Mouse (Mus musculus) myocyte (in vitro differentiated cells): Measurements from ENCODE around the gene Alk. TPM values are rescaled to one million over a fixed set of nuclear protein-coding genes. Genes with fewer than 3 reads are reported as not detected.

Source experiments
- H3K27me3 ChIP-seq: one replicate; pipeline ENCODE4 v1.6.1; 2011; ENCODE audit not compliant: control insufficient read depth, insufficient read depth, insufficient read length
- H3K36me3 ChIP-seq: one replicate; pipeline ENCODE4 v1.6.1; 2011; ENCODE audit not compliant: control insufficient read depth, insufficient read depth
- H3K4me2 ChIP-seq: one replicate; pipeline ENCODE4 v1.6.1; 2011; ENCODE audit warnings: low read depth, control low read depth
- H3K4me3 ChIP-seq: one replicate; pipeline ENCODE4 v1.5.1; 2011; ENCODE audit warnings: mild to moderate bottlenecking, control low read depth, moderate library complexity
- H3K79me2 ChIP-seq: one replicate; pipeline ENCODE4 v1.6.1; 2011; ENCODE audit not compliant: control insufficient read depth, insufficient read depth
- H3ac ChIP-seq: one replicate; pipeline ENCODE4 v1.6.1; 2011; ENCODE audit not compliant: control insufficient read depth, insufficient read length
- CEBPB ChIP-seq: IDR thresholded peaks from 2 replicates; pipeline ENCODE4 v1.6.1; 2011; ENCODE audit warnings: mild to moderate bottlenecking, moderate library complexity; ENCODE audit not compliant: poor library complexity, insufficient read depth, severe bottlenecking
- E2F4 ChIP-seq: IDR thresholded peaks from one replicate; pipeline ENCODE4 v1.6.1; 2011; ENCODE audit warnings: mild to moderate bottlenecking, control low read depth, moderate library complexity; ENCODE audit not compliant: insufficient read depth
- MAX ChIP-seq: IDR thresholded peaks from one replicate; pipeline ENCODE4 v1.6.1; 2011; ENCODE audit warnings: low read depth, mild to moderate bottlenecking, control low read depth
- MYOD1 ChIP-seq, 3 experiments: IDR thresholded peaks; one replicate each; pipeline ENCODE4 v1.6.1; 2011; ENCODE audit warnings: control low read depth in 2 of 3, low read depth in 2 of 3, mild to moderate bottlenecking in 2 of 3, moderate library complexity in 1 of 3; ENCODE audit not compliant: insufficient read length in 2 of 3, control insufficient read depth in 1 of 3
- MYOG ChIP-seq, 3 experiments: IDR thresholded peaks; one replicate each; pipeline ENCODE4 v1.6.1; 2011; ENCODE audit warnings: control low read depth in 2 of 3, low read depth in 2 of 3, mild to moderate bottlenecking in 2 of 3; ENCODE audit not compliant: insufficient read length in 2 of 3, control insufficient read depth in 1 of 3, insufficient read depth in 1 of 3
- POLR2A ChIP-seq: IDR thresholded peaks from one replicate; pipeline ENCODE4 v1.6.1; 2011; ENCODE audit warnings: low read depth, mild to moderate bottlenecking, control low read depth, moderate library complexity; ENCODE audit not compliant: insufficient read length
- POLR2AphosphoS2 ChIP-seq: IDR thresholded peaks from one replicate; pipeline ENCODE4 v1.6.1; 2011; ENCODE audit warnings: low read depth, control low read depth; ENCODE audit not compliant: insufficient read length
- REST ChIP-seq: IDR thresholded peaks from one replicate; pipeline ENCODE4 v1.6.1; 2011; ENCODE audit warnings: mild to moderate bottlenecking, control low read depth, moderate library complexity; ENCODE audit not compliant: insufficient read depth, insufficient read length
- SRF ChIP-seq: IDR thresholded peaks from one replicate; pipeline ENCODE4 v1.6.1; 2011; ENCODE audit warnings: low read depth; ENCODE audit not compliant: control insufficient read depth, insufficient read length
- TCF12 ChIP-seq: IDR thresholded peaks from one replicate; pipeline ENCODE4 v1.6.1; 2011; ENCODE audit warnings: mild to moderate bottlenecking, control low read depth; ENCODE audit not compliant: poor library complexity, insufficient read depth, severe bottlenecking
- TCF3 ChIP-seq: IDR thresholded peaks from one replicate; pipeline ENCODE4 v1.6.1; 2011; ENCODE audit warnings: low read depth, control low read depth; ENCODE audit not compliant: insufficient read length
- USF1 ChIP-seq: IDR thresholded peaks from one replicate; pipeline ENCODE4 v1.6.1; 2011; ENCODE audit warnings: low read depth, mild to moderate bottlenecking, control low read depth, moderate library complexity
- polyA plus RNA-seq: library from polyadenylated mRNA; unstranded; fragments of >200 nt; fragmentation: generic; extraction: Trizol; gene quantifications from one replicate; pipeline ENCODE4 v1.2.1, GENCODE M21; 2012; ENCODE audit warnings: missing spikeins

Gene Alk
- polyA plus RNA-seq, 1 experiment: not detected

DNA sequence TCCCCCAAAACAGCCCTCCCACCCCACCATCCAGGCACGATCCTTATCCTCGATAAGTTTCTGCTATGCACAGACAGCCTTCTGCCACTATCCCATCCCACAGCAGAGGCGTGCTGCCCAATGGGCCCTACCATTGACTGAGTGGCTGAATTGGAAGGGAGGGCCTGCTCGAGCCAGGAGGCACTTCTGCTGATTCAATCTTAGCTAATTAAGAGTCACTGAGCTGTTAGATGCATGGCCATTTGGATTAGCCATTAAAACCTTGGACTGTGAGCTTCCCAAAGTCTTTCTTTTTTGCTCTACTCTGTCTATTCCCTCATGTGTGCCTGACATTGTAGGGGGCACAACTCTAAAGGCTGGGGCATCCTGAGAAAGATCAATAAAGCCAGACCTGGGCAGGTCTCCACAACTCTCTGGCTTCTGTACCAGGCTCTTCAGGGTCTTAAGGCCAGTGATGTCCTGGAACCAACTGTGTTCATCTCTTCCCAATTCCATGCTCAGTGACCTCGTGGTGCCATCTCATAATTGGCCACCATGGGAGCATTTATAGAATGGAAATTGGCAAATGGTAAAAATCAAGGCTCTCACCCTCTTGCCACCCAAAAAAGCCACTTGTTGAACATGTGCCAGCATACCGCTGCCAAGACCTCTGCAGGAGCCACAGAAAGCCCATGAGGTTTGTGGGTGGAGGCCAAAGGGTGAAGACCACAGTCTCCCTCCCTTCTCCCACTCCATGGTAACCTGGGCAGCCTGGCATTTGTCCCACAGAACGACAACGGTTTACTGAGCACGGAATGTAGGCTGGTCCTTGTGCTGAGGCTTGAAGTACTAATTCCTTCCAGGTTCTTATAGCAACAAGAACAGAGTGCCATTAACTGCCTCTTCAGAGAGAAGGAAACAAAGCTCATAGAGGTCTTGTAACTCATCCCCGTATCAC lies 582.4 kb downstream of the Alk start:
- Histone ChIP-seq H3K79me2 (no peaks in the 10 kb centered on the region), H3K27me3 (no peaks in the 10 kb centered on the region), H3K4me3 (no peak overlapping the region), H3K4me2 (peak overlapping the region; percentile 42), H3ac (no peak overlapping the region), H3K36me3 (no peaks in the 10 kb centered on the region)
- TF ChIP-seq USF1: no peak
- TF ChIP-seq MYOG (IDR thresholded peaks at IDR 0.05; ENCODE audit: control insufficient read depth in 1 of 3, insufficient read depth in 1 of 3, insufficient read length in 2 of 3, low read depth in 2 of 3): no peak
- TF ChIP-seq REST: no peak
- no peak for TF ChIP-seq E2F4
- no peak for TF ChIP-seq TCF3
- TF ChIP-seq CEBPB: no peak
- TF ChIP-seq POLR2A: no peak
- TF ChIP-seq POLR2AphosphoS2: no peak
- TF ChIP-seq SRF: no peak

DNA sequence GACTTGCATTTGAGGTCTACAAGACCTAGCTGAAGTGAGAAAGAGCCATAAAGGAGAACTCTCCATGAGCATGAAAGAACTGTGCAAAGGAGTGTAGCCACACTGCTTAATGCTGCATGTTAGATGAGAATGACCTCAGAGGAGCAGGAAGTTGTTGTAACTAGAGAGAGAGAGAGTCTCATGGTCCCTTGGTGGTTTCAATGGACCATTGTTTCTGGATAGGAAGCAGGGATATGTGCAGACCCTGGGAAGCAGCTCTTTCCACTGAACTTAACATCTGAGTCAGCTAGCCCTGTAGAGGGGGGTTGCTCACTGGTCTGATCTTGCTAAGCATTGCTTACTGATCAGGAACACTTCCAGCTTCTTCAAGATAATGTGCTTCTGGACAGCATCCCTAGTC lies 587.1 kb downstream of the Alk start:
- Histone ChIP-seq H3K36me3 (no peaks in the 10 kb centered on the region), H3K4me2 (no peak overlapping the region), H3K79me2 (no peaks in the 10 kb centered on the region), H3K4me3 (no peak overlapping the region), H3ac (no peak overlapping the region), H3K27me3 (no peaks in the 10 kb centered on the region)
- TF ChIP-seq E2F4 (no peak), MYOD1 (IDR thresholded peaks at IDR 0.05; ENCODE audit: control insufficient read depth in 1 of 3, insufficient read length in 2 of 3, low read depth in 2 of 3) (no peak), POLR2AphosphoS2 (no peak), CEBPB (no peak), USF1 (no peak), MAX (no peak), POLR2A (no peak), TCF12 (no peak), MYOG (IDR thresholded peaks at IDR 0.05; ENCODE audit: control insufficient read depth in 1 of 3, insufficient read depth in 1 of 3, insufficient read length in 2 of 3, low read depth in 2 of 3) (no peak), TCF3 (no peak)

DNA sequence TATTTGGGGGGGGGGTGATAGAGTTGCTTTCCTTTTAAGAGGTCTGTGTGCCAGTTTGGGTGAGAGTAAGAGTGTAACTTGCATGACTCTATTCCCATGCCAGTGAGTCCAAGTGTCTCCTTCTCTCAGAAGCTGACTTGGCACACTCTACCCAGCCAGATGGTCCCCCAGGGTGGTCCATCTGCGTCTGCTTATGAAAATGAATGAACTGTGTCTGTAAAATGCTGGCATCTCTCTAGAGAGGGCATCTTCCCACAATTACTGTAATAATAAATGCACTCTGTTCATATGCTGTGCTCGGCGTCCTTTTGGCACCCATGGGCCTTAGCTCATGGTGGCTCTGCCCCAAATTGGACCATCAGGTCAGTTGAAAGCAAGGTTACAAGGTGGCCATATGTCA lies 589.2 kb downstream of the Alk start:
- Histone ChIP-seq H3K79me2 (no peaks in the 10 kb centered on the region), H3K36me3 (no peaks in the 10 kb centered on the region), H3K4me2 (no peak overlapping the region), H3K27me3 (no peaks in the 10 kb centered on the region), H3K4me3 (no peak overlapping the region), H3ac (no peak overlapping the region)
- no peak for TF ChIP-seq REST
- TF ChIP-seq POLR2A: no peak
- no peak for TF ChIP-seq SRF
- TF ChIP-seq MYOG (IDR thresholded peaks at IDR 0.05; ENCODE audit: control insufficient read depth in 1 of 3, insufficient read depth in 1 of 3, insufficient read length in 2 of 3, low read depth in 2 of 3): no peak
- no peak for TF ChIP-seq MYOD1 (IDR thresholded peaks at IDR 0.05; ENCODE audit: control insufficient read depth in 1 of 3, insufficient read length in 2 of 3, low read depth in 2 of 3)
- no peak for TF ChIP-seq MAX
- no peak for TF ChIP-seq POLR2AphosphoS2
- TF ChIP-seq TCF12: no peak
- TF ChIP-seq TCF3: no peak
- TF ChIP-seq E2F4: no peak
- no peak for TF ChIP-seq CEBPB
- TF ChIP-seq USF1: no peak

DNA sequence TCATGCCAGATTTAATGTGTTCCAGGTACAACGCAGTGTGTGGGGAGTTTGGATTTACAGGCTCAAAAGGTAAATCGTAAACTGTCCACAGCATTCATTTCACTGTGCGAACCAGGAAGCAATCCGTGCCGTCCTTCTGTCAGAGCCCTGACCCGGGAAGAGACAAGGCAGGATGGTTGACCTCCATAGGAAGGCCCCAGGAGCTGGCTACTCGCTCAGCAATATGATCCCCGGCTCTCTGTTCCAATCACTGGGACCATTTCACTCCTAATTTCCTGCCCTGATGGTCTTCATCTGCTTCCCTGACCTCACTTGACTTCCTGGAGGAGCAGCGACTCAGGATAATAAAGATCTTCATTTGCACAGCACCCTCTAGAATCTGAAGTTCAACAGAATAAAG lies 591.7 kb downstream of the Alk start:
- TF ChIP-seq POLR2A (no peak), E2F4 (no peak), MYOD1 (IDR thresholded peaks at IDR 0.05; ENCODE audit: control insufficient read depth in 1 of 3, insufficient read length in 2 of 3, low read depth in 2 of 3) (no peak), USF1 (no peak), TCF12 (no peak), MAX (no peak), TCF3 (no peak), CEBPB (no peak), REST (no peak), MYOG (IDR thresholded peaks at IDR 0.05; ENCODE audit: control insufficient read depth in 1 of 3, insufficient read depth in 1 of 3, insufficient read length in 2 of 3, low read depth in 2 of 3) (no peak), SRF (no peak), POLR2AphosphoS2 (no peak)
- no peaks in the 10 kb centered on the region for H3K36me3 ChIP-seq
- peaks cover 5% of the 10 kb centered on the region for H3K27me3 ChIP-seq
- H3K4me2 ChIP-seq: no peak overlapping the region
- no peak overlapping the region for H3ac ChIP-seq
- H3K79me2 ChIP-seq: no peaks in the 10 kb centered on the region
- H3K4me3 ChIP-seq: no peak overlapping the region
